Mouse (Mus musculus) liver, adult 2 months (tissue): Measurements from ENCODE around the gene Adgre5. TPM values are rescaled to one million over a fixed set of nuclear protein-coding genes. Genes with fewer than 3 reads are reported as not detected.

ENCODE experiments used
- DNase-seq: peaks from one replicate; pipeline ENCODE4 v3.0.0-alpha.2; 2011; ENCODE audit warnings: low read depth, low spot score; ENCODE audit errors: extremely low read depth
- H3K27ac ChIP-seq: fragments of 200-500 bp; replicated peaks from 2 replicates; pipeline ENCODE4 v1.5.1; 2012; ENCODE audit warnings: low read depth, mild to moderate bottlenecking, control low read depth, inconsistent platforms, low read length; ENCODE audit not compliant: insufficient read depth
- H3K27me3 ChIP-seq: fragments of 200-500 bp; 2 replicates; pipeline ENCODE4 v1.6.1; 2012; ENCODE audit warnings: mild to moderate bottlenecking, moderate library complexity, low read length, inconsistent platforms; ENCODE audit not compliant: control insufficient read depth, insufficient read depth
- H3K36me3 ChIP-seq: fragments of 200-500 bp; 2 replicates; pipeline ENCODE4 v1.6.1; 2012; ENCODE audit warnings: low read length, inconsistent platforms; ENCODE audit not compliant: control insufficient read depth, insufficient read depth
- H3K4me1 ChIP-seq: fragments of 200-500 bp; 2 replicates; pipeline ENCODE4 v1.6.1; 2011; ENCODE audit warnings: low read length; ENCODE audit not compliant: control insufficient read depth, insufficient read depth
- H3K4me3 ChIP-seq: fragments of 200-500 bp; 2 replicates; pipeline ENCODE4 v1.5.1; 2011; ENCODE audit warnings: low read depth, mild to moderate bottlenecking, control low read depth, low read length, moderate library complexity; ENCODE audit not compliant: insufficient read depth
- H3K79me2 ChIP-seq: fragments of 200-500 bp; 2 replicates; pipeline ENCODE4 v1.6.1; 2012; ENCODE audit warnings: inconsistent platforms, mild to moderate bottlenecking, low read length, moderate library complexity; ENCODE audit not compliant: control insufficient read depth, insufficient read depth
- H3K9ac ChIP-seq: fragments of 200-500 bp; 2 replicates; pipeline ENCODE4 v1.6.1; 2012; ENCODE audit warnings: low read depth, mild to moderate bottlenecking, control low read depth, inconsistent platforms, low read length
- CTCF ChIP-seq: fragments of 200-500 bp; IDR thresholded peaks from 2 replicates; pipeline ENCODE4 v1.5.1; 2011; ENCODE audit warnings: low read depth, low read length, control low read depth
- POLR2A ChIP-seq: fragments of 200-500 bp; IDR thresholded peaks from 2 replicates; pipeline ENCODE4 v1.6.1; 2011; ENCODE audit warnings: low read length, control low read depth; ENCODE audit not compliant: insufficient read depth; ENCODE audit errors: extremely low read depth
- WGBS: fragments of 180-500 bp; shearing (Covaris S2); methylation state at CpG from one replicate; pipeline ENCODE4 v1.1.7; 2018; 5-methylcytosine and 5-hydroxymethylcytosine counted together
- polyA plus RNA-seq: library from polyadenylated mRNA; depleted of rRNA; stranded (reverse); fragments of >200 nt; gene quantifications from 2 replicates; pipeline ENCODE4 v1.2.3, GENCODE M21; 2012
- total RNA-seq: library from RNA; depleted of rRNA; stranded (reverse); fragments of >200 nt; gene quantifications from 2 replicates; pipeline ENCODE4 v1.2.3, GENCODE M21; 2014

Gene Adgre5
- total and polyA plus RNA-seq, 2 experiments = 17.9 to 20.8 TPM

DNA sequence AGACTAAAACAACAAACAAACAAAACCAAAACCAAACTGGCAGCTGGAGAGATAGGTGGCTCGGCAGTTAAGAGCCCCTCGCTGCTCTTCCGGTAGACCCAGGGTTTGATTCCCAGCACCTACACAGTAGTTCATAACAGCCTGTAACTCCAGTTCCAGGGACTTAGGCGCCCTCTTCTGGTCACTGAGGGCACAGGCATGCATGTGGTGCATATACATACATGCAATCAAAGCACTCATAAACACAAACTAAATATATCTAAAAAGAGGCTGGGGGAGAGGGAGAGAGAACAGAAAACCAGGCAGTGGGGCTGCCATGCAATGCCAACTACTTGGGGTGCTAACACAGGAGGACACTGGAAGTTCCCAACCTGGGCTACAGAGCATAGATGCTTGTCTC lies 3.8 kb downstream of the Adgre5 start:
- Histone ChIP-seq H3K27ac (peak overlapping the region; percentile 33), H3K4me1 (peaks cover 8% of the 10 kb centered on the region)
- 94% methylated on average over 4 of the region's 4 CpGs for WGBS

DNA sequence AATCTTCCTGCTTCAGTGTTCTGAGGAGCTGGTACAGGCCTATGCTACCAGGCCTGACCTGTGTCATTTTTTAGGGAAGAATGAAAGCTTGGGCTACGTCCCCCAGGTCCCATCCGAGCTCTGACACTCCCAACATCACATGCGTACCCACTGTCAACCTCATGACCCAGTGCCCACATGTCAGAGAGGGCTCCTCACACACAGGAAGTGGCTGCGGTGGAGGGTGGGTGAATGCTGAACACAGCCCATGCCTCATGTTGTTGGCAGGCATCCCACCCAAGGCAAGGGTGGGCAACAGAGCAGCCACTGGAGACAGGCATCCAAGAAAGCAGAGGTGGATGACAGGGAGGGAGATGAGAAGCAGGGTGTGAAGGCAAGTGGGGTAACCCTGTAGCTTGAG lies 4.4 kb downstream of the Adgre5 start:
- no peaks in the 10 kb centered on the region for H3K27me3 ChIP-seq
- peaks cover 8% of the 10 kb centered on the region for H3K4me1 ChIP-seq
- no peak overlapping the region for H3K27ac ChIP-seq
- 0 out of 2 replicates have a peak, but pooled peaks cover 5% of the 10 kb centered on the region for H3K79me2 ChIP-seq
- H3K9ac ChIP-seq = no peak overlapping the region
- no peak for DNase-seq
- TF ChIP-seq POLR2A (no peak), CTCF (no peak)
- WGBS = 73% methylated on average over 4 of the region's 4 CpGs
- no peaks in the 10 kb centered on the region for H3K36me3 ChIP-seq
- H3K4me3 ChIP-seq = no peak overlapping the region

More for the DNA sequence above, 3.8 kb downstream of the Adgre5 start:
- no peak overlapping the region for H3K9ac ChIP-seq
- no peaks in the 10 kb centered on the region for H3K27me3 ChIP-seq
- H3K79me2 ChIP-seq = 0 out of 2 replicates have a peak, but pooled peaks cover 5% of the 10 kb centered on the region
- no peaks in the 10 kb centered on the region for H3K36me3 ChIP-seq
- H3K4me3 ChIP-seq = no peak overlapping the region
- no peak for TF ChIP-seq CTCF
- TF ChIP-seq POLR2A = no peak
- no peak for DNase-seq

DNA sequence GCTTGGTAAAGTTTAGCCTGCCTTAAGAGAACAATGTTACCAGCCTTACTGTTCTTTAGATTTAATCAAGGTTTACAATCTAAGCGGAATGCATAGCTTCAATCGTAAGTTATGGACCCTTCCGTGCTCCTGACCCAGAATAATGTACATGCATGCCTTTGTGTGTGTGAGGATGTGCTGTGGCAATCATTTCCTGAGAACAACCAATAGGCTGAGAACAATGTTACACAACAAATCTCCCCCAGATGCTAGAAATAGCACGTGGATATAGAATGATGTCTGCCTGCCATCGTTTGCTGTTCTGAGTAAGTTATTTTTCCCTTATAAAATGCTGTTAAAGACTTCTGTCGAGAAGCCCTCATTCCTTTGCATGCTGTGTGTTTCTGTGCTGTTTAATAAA lies 8.2 kb downstream of the Adgre5 start:
- TF ChIP-seq POLR2A (no peak), CTCF (no peak)
- Histone ChIP-seq H3K79me2 (0 out of 2 replicates have a peak, but pooled peaks cover 5% of the 10 kb centered on the region), H3K27me3 (no peaks in the 10 kb centered on the region), H3K9ac (no peak overlapping the region), H3K27ac (no peak overlapping the region), H3K36me3 (no peaks in the 10 kb centered on the region), H3K4me1 (peaks cover 6% of the 10 kb centered on the region), H3K4me3 (no peak overlapping the region)
- DNase-seq = no peak
- 72% methylated on average over 6 of the region's 6 CpGs for WGBS

DNA sequence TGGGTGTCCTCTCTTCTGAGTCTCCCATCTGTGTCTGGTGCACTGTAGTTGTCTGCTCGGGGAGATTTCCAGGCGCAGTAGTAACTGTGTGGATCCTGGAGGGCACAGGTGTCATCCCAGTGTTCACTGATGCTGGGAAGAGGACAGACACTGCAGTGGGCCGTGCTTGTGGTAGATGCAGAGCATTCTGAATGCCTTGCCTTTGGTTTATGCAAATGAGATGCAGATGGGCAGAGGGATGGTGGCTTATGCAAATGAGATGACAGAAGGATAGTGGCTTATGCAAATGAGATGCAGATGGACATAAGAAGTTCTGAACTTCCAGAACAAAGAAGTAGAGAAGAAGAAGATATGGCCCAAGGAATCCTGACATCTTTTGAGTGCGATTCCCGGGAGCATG lies 9.2 kb downstream of the Adgre5 start:
- WGBS = 87% methylated on average over 5 of the region's 5 CpGs
- Histone ChIP-seq H3K4me3 (no peak overlapping the region), H3K79me2 (0 out of 2 replicates have a peak, but pooled peaks cover 2% of the 10 kb centered on the region), H3K36me3 (no peaks in the 10 kb centered on the region; the same call in 1 of the 2 replicates), H3K4me1 (peaks cover 6% of the 10 kb centered on the region), H3K9ac (no peak overlapping the region), H3K27ac (no peak overlapping the region), H3K27me3 (no peaks in the 10 kb centered on the region)
- DNase-seq = no peak
- no peak for TF ChIP-seq POLR2A
- TF ChIP-seq CTCF = no peak

DNA sequence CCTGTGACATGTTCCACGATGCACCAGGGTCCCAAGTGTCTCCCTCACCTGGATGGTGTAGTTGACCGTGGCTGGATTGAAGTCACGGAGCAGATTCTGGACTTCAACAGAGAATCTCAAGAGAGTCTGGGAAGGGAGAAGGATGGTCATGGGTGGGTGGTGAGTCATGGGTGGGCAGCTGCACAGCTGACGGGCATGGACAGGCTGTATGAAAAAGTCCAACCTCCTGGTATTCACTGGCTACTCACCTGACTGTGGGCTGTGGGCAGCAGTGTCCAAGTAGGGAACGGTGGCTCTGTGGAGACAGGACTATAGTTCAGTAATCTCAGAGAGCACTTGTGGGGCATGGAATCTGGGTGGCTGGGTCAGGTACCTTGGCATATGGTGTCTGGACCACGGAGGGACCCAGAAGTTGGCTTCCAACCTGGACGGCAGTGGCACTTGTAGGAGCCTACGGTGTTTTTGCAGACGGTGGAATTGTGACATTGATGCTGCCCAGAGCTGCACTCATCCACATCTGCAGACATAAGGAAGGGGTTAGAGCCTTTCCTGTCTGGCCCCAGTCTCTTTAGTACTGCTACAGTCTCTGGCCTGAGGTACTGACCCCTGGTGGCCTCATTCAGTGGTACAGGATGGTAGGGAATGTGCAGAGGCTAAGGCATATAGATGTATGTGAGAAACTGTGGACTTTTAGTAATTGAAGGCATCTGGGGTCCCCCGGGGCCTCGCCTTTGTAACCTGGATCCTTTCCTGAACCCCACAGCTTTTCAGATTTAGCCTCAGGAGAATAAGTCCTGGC lies 11.9 kb downstream of the Adgre5 start:
- TF ChIP-seq CTCF (peak; percentile 51), POLR2A (no peak)
- Histone ChIP-seq H3K4me1 (no peaks in the 10 kb centered on the region), H3K27me3 (no peaks in the 10 kb centered on the region), H3K36me3 (peaks cover 3% of the 10 kb centered on the region), H3K27ac (no peak overlapping the region), H3K9ac (no peak overlapping the region), H3K4me3 (no peak overlapping the region), H3K79me2 (no peaks in the 10 kb centered on the region)
- WGBS = 84% methylated on average over 11 of the region's 11 CpGs
- no peak for DNase-seq

DNA sequence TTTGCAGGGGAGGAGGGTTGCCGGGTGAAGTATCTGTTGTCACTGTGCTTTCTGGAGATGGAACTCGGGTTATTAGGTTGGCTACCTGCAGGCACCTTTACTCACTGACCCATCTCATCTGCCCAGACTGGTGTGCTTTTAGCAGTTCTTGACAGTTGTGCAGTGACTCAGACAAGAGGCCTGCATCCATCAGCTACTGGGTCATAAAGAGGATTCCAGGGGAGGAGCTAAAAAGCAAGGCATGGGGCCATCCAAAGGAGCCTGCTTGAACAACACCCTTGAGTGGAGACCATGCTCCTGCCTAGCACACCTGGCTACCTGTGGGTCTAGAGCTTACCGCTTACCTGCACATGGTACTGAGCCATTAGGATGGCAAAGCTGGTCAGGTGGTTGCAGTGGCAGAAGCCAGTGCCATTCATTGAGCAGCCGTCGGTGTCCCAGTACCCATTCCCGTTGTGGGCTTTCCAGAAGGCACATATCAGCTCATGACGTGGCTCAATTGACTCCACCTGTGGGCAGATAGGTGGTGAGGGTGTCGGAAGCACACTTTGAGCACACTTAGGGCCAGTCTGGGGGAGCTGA lies 15.5 kb downstream of the Adgre5 start:
- Histone ChIP-seq H3K27me3 (no peaks in the 10 kb centered on the region), H3K4me1 (no peaks in the 10 kb centered on the region), H3K36me3 (peaks cover 21% of the 10 kb centered on the region), H3K9ac (no peak overlapping the region), H3K4me3 (no peak overlapping the region), H3K79me2 (no peaks in the 10 kb centered on the region), H3K27ac (no peak overlapping the region)
- TF ChIP-seq POLR2A = no peak
- TF ChIP-seq CTCF = no peak
- WGBS = 96% methylated on average over 8 of the region's 8 CpGs
- no peak for DNase-seq
